Mouse (Mus musculus): Measurements from ENCODE around the gene Slmap. TPM values are rescaled to one million over a fixed set of nuclear protein-coding genes. Genes with fewer than 3 reads are reported as not detected.

Gene Slmap
- polyA plus RNA-seq, 1 experiment from 2014 or later = 24.0 TPM

DNA sequence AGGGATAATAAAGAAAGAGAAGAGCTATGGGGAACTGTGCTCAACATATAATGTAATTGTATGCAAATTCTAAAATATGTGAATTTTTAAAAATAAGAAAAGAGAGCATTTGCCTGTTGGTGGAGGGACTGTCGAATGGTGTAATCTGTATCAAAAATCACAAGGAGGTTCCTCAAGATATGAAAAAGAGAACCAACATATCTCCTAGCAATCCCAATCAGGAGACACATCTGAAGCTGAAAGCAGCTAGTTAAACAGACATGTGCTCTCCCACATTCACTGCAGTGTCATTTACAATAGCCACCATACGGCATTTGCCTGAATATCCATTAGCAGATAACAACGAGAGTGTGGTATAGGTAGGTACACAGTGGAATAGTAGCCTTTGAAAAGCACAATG, 18.1 kb upstream of the Slmap start:
- no peak overlapping the region for H3K4me3 ChIP-seq
- ATAC-seq (ENCODE audit: low FRiP score, low read depth) = no peak
- H3K36me3 ChIP-seq = no peaks in the 10 kb centered on the region
- H3K4me1 ChIP-seq = no peaks in the 10 kb centered on the region
- no peaks in the 10 kb centered on the region for H3K9me3 ChIP-seq
- H3K27ac ChIP-seq = no peak overlapping the region
- H3K4me2 ChIP-seq (replicated peaks) = no peak overlapping the region
- WGBS = 87% methylated on average over 3 of the region's 3 CpGs
- no peak overlapping the region for H3K9ac ChIP-seq
- H3K27me3 ChIP-seq (replicated peaks) = no peaks in the 10 kb centered on the region

DNA sequence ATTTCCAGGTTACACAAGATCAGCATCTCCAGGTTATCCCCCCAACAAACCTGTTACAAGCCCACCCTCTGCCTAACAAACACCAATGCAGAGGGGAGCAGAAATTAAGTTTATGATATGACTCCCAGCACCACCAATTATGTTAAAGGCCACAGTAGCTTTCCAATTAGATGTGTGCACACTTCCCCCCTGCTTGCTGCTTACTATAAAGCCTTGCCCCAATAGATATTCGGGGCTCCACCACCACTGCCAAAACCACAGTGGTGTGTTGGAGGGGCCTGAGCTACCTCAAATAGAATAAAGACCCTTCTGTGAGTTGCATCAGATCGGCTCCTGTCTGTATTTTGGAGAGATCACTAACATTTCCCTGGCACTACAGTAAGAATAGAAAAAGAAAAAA, 17.7 kb upstream of the Slmap start:
- WGBS = 86% methylated on average over 2 of the region's 2 CpGs

GRCm38 (mm10) chr14:26550712-26551111, 16.0 kb upstream of the Slmap start:
- no peak overlapping the region for H3K9ac ChIP-seq
- H3K4me2 ChIP-seq (replicated peaks) = no peak overlapping the region
- H3K4me1 ChIP-seq = no peaks in the 10 kb centered on the region
- H3K27me3 ChIP-seq (replicated peaks) = no peaks in the 10 kb centered on the region
- WGBS = 93% methylated on average over 8 of the region's 8 CpGs
- no peak for ATAC-seq (ENCODE audit: low FRiP score, low read depth)
- no peak overlapping the region for H3K4me3 ChIP-seq
- no peak overlapping the region for H3K27ac ChIP-seq
- H3K9me3 ChIP-seq = no peaks in the 10 kb centered on the region
- H3K36me3 ChIP-seq = no peaks in the 10 kb centered on the region

More for the DNA sequence above, 17.7 kb upstream of the Slmap start:
- Histone ChIP-seq H3K4me1 (no peaks in the 10 kb centered on the region), H3K9me3 (no peaks in the 10 kb centered on the region), H3K27me3 (replicated peaks) (no peaks in the 10 kb centered on the region), H3K36me3 (no peaks in the 10 kb centered on the region), H3K4me3 (no peak overlapping the region), H3K4me2 (replicated peaks) (no peak overlapping the region), H3K27ac (no peak overlapping the region), H3K9ac (no peak overlapping the region)
- no peak for ATAC-seq (ENCODE audit: low FRiP score, low read depth)

DNA sequence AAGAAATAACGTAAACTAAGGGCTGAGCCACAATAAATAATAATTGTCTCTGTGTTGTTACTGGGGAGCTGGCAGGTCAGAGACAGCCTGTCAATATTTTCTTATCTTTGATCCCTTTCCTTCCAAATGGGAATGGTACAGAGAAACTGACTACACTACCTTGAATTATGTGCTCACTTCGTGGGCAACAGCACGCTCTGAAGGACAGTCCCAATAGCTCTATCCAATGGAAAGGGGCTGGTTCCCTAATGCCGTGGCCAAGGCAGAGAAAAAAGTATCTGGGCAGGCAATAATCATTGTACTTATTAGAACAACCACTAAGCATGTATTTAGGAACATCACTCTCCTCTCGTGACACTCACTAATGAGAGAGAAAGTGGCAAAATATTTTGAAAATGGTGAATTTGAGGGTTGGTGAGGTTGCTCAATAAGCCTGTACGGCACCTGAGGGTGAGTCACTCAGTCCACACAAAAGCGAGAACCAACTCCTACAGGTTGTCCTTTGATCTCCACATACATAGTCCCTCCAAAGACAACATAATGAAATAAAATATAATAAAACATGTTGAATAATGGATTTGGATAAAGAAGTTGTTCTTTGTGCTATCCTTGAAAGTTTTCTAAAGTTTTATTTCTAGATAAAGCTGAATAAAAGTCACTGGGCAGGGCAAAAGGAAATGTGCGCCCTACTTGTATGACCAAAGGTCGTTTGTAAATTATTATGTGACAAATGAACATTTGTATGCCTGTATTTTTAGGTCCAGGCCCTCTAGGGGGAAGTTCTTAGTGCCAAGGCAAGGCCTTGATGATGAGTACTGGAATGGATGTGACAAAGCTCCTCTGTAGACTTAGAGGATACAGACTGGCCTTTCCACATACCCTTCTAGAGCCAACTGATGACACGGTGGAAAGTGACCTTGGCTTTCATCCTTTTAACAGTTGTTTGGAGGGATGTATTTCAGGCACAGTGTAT, 13.1 kb upstream of the Slmap start:
- ATAC-seq (ENCODE audit: low FRiP score, low read depth) = no peak
- Histone ChIP-seq H3K27ac (no peak overlapping the region), H3K9me3 (no peaks in the 10 kb centered on the region), H3K4me3 (no peak overlapping the region), H3K4me2 (replicated peaks) (no peak overlapping the region), H3K36me3 (no peaks in the 10 kb centered on the region), H3K4me1 (no peaks in the 10 kb centered on the region), H3K27me3 (replicated peaks) (no peaks in the 10 kb centered on the region), H3K9ac (no peak overlapping the region)
- 86% methylated on average over 10 of the region's 10 CpGs for WGBS

GRCm38 (mm10) chr14:26542136-26542535, 7.4 kb upstream of the Slmap start:
- H3K4me1 ChIP-seq = no peaks in the 10 kb centered on the region
- H3K36me3 ChIP-seq = no peaks in the 10 kb centered on the region
- no peak overlapping the region for H3K4me2 ChIP-seq (replicated peaks)
- H3K4me3 ChIP-seq = no peak overlapping the region
- no peak overlapping the region for H3K27ac ChIP-seq
- WGBS = 96% methylated on average over 1 of the region's 1 CpGs
- ATAC-seq (ENCODE audit: low FRiP score, low read depth) = no peak
- no peak overlapping the region for H3K9ac ChIP-seq
- H3K9me3 ChIP-seq = no peaks in the 10 kb centered on the region
- H3K27me3 ChIP-seq (replicated peaks) = no peaks in the 10 kb centered on the region

- WGBS = 83% methylated on average over 1 of the region's 1 CpGs
- no peak for ATAC-seq (ENCODE audit: low FRiP score, low read depth)
- Histone ChIP-seq H3K9me3 (no peaks in the 10 kb centered on the region), H3K36me3 (no peaks in the 10 kb centered on the region), H3K4me1 (no peaks in the 10 kb centered on the region), H3K9ac (no peak overlapping the region), H3K27ac (no peak overlapping the region), H3K4me2 (replicated peaks) (no peak overlapping the region), H3K27me3 (replicated peaks) (no peaks in the 10 kb centered on the region), H3K4me3 (no peak overlapping the region)
Observed at GRCm38 (mm10) chr14:26540577-26540976, 5.8 kb upstream of the Slmap start.

GRCm38 (mm10) chr14:26539241-26539640, 4.5 kb upstream of the Slmap start:
- H3K4me3 ChIP-seq = no peak overlapping the region
- WGBS = 90% methylated on average over 4 of the region's 4 CpGs
- H3K27ac ChIP-seq = no peak overlapping the region
- no peaks in the 10 kb centered on the region for H3K36me3 ChIP-seq
- no peak overlapping the region for H3K9ac ChIP-seq
- H3K4me2 ChIP-seq (replicated peaks) = no peak overlapping the region
- no peaks in the 10 kb centered on the region for H3K9me3 ChIP-seq
- H3K4me1 ChIP-seq = no peaks in the 10 kb centered on the region
- ATAC-seq (ENCODE audit: low FRiP score, low read depth) = no peak
- no peaks in the 10 kb centered on the region for H3K27me3 ChIP-seq (replicated peaks)

DNA sequence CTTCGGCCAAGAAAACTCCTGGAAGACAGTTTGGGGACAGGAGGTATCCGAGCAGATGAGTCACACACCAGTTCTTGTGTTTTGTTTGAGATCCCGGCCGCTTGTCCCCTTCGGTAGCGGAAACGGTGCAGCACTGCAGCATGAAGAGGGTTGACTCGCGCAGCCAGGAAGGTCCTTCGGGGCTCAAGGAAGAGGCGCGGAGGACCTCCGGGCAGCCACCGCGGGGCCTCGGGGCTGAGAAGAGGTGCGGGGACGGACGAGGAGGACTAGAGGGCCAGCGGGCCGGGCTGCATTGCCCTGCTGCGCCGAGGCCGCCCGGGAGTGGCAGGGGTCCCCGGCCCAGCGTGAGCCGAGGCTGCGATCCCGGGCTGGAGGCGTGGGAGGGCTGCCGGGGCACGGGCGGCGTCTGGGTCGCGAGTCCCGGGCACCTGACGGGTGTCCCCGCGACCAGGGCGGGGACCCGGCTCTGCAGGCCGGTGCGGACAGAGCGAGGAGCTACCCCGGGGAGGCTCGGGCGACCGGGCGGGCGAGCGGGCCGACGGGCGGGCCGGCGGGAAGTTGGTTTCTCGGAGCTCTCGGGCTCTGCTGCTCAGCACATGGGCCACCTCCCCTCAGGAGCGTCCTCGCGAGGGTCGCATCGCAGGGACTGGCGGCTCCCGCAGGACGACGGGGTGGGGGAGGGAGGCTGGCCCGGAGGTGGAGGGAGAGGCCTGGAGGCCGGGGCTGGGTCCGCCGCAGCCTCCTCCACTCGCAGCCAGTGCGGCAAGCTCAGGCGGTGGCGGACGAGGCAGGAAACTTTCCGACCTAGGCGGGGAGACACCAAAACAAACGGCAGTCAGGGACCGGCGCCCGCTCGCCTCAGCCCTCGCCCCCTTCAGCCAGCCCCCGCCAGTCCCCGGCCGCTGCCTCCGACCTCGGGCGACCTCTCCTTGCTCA, 642 bp downstream of the Slmap start:
- H3K4me2 ChIP-seq (replicated peaks) = peak overlapping the region; percentile 95
- H3K27ac ChIP-seq = peak overlapping the region; percentile 70; the same call in 1 of the 2 replicates
- no peaks in the 10 kb centered on the region for H3K9me3 ChIP-seq
- peak overlapping the region; percentile 94 for H3K4me3 ChIP-seq
- H3K36me3 ChIP-seq = no peaks in the 10 kb centered on the region
- peak overlapping the region; percentile 92 for H3K9ac ChIP-seq
- peak; percentile 92 for ATAC-seq (ENCODE audit: low FRiP score, low read depth)
- WGBS = under 1% methylated on average over 91 of the region's 92 CpGs
- H3K4me1 ChIP-seq = peaks cover 26% of the 10 kb centered on the region
- H3K27me3 ChIP-seq (replicated peaks) = no peaks in the 10 kb centered on the region

GRCm38 (mm10) chr14:26533267-26533666, 1.5 kb downstream of the Slmap start:
- H3K9me3 ChIP-seq = no peaks in the 10 kb centered on the region
- H3K27ac ChIP-seq = no peak overlapping the region
- no peaks in the 10 kb centered on the region for H3K36me3 ChIP-seq
- H3K4me2 ChIP-seq (replicated peaks) = peak overlapping the region; percentile 95
- peak overlapping the region; percentile 94 for H3K4me3 ChIP-seq
- no peaks in the 10 kb centered on the region for H3K27me3 ChIP-seq (replicated peaks)
- WGBS = 28% methylated on average over 19 of the region's 19 CpGs
- H3K4me1 ChIP-seq = peaks cover 26% of the 10 kb centered on the region
- ATAC-seq (ENCODE audit: low FRiP score, low read depth) = no peak
- H3K9ac ChIP-seq = peak overlapping the region; percentile 92

- Histone ChIP-seq H3K27me3 (replicated peaks) (no peaks in the 10 kb centered on the region), H3K36me3 (0 out of 2 replicates have a peak, but pooled peaks cover 1% of the 10 kb centered on the region), H3K4me1 (peaks cover 26% of the 10 kb centered on the region), H3K9me3 (no peaks in the 10 kb centered on the region), H3K4me2 (replicated peaks) (peak overlapping the region; percentile 95), H3K9ac (peak overlapping the region; percentile 92), H3K27ac (no peak overlapping the region), H3K4me3 (peak overlapping the region; percentile 94)
- WGBS = 61% methylated on average over 9 of the region's 9 CpGs
- no peak for ATAC-seq (ENCODE audit: low FRiP score, low read depth)
Observed at GRCm38 (mm10) chr14:26532752-26533151, 2.0 kb downstream of the Slmap start.

GRCm38 (mm10) chr14:26531410-26532313, 3.1 kb downstream of the Slmap start:
- Histone ChIP-seq H3K36me3 (peaks cover 5% of the 10 kb centered on the region; the same call in 1 of the 2 replicates), H3K9me3 (no peaks in the 10 kb centered on the region), H3K4me2 (replicated peaks) (peak overlapping the region; percentile 28; the same call in 1 of the 2 replicates), H3K4me3 (no peak overlapping the region), H3K4me1 (peaks cover 26% of the 10 kb centered on the region), H3K27ac (no peak overlapping the region), H3K9ac (no peak overlapping the region), H3K27me3 (replicated peaks) (no peaks in the 10 kb centered on the region)
- 86% methylated on average over 10 of the region's 10 CpGs for WGBS
- ATAC-seq (ENCODE audit: low FRiP score, low read depth) = no peak

Data from neural tube, embryonic 12.5 days (tissue).